Mouse (Mus musculus) adipocyte (in vitro differentiated cells): Measurements from ENCODE around the gene Mdm2.
A peak's percentile ranks its signal among the peaks of the same experiment; 100 is the strongest.
"Not testable (repeated sequence)": the region's sequence is repeated elsewhere in the genome, so short reads cannot be mapped to it uniquely, and the experiment has no call there.

ENCODE experiments used
- DNase-seq: peaks from one replicate; pipeline ENCODE4 v3.0.0-alpha.2; 2016; ENCODE audit warnings: low spot score

The Mdm2 gene

DNA sequence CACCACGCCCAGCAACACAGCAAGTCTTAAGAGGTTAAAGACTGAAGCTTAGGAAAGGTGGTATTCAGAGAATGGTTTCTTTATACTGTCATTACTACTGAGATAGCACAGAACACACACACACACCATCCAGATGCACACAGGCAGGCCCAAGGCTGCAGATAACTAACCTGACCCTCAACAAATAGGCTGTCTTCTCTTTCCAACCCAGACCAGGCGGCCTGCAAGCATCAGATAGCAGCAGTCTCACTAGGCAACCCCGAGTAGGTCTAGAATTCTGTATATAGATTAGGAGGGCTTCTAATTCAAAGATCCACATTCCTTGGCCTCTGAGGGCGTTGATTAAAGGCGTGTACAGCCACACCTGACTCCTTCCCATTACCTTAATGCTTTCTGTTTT lies 21.6 kb upstream of the Mdm2 start:
- peak; percentile 98 for DNase-seq

- peak; percentile 98 for DNase-seq
Observed at GRCm38 (mm10) chr10:117731244-117732101, 20.9 kb upstream of the Mdm2 start.

DNA sequence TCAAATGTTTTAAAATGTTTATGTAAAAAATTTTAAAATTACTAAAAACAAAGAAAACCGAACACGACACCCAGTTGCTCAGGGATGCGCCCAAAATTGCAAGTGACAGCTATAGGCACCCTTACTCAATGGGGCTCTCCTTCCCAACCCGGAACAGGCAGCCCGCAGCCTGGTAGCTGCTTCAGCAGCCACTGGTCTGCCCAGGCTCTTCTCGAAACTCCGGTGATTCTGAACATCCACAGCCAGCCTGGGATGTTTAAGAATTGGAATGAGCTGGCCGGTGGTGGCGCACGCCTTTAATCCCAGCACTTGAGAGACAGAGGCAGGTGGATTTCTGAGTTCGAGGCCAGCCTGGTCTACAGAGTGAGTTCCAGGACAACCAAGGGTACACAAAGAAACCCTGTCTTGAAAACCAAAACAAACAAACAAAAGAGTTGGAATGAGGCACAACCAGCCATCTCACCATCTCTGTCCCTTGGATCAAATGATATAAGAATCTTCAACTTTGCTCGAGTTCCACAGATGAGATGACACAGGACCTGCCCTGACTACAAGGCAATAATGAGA lies 20.2 kb upstream of the Mdm2 start:
- DNase-seq = peak; percentile 98

- peak; percentile 98 for DNase-seq
Observed at GRCm38 (mm10) chr10:117730140-117730539, 19.6 kb upstream of the Mdm2 start.

DNA sequence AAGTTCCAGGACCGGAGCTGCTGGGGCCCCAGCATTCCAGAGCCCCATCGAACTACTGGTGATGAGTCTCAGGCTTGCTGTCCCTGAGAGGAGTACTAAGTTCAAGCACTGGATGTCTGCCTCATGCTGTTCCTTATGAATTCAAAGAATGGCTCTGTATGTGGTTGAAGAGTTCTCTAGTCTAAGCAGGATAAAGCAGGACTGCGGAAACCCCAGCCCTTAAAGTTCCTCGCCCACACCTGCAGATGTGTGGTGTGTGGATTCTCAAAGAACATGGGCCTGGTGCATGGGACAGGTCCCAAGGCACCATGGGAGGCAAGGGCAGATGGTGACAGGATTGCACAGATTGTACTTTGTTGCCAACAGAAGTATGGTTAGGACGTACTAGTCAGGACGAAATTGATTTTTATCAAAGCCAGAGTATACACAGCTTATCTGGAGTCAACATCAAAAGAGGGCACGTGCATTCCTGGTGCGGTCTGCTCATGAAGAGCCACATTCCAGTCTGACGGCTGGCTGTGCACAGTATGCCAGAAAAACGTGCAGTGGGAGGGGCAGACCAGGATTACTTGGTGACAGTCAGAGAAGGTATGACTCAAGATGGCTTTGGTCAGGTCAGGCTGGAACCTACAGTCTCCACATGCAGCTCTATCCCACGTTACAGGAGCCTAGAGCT lies 18.7 kb upstream of the Mdm2 start:
- peak; percentile 99 for DNase-seq

- peak; percentile 98 for DNase-seq
Observed at GRCm38 (mm10) chr10:117728574-117728973, 18.0 kb upstream of the Mdm2 start.

GRCm38 (mm10) chr10:117727518-117728110 lies 17.1 kb upstream of the Mdm2 start:
- peak; percentile 97 for DNase-seq

GRCm38 (mm10) chr10:117726888-117727385 lies 16.4 kb upstream of the Mdm2 start:
- no peak for DNase-seq

GRCm38 (mm10) chr10:117726350-117726749 lies 15.8 kb upstream of the Mdm2 start:
- peak; percentile 98 for DNase-seq

DNA sequence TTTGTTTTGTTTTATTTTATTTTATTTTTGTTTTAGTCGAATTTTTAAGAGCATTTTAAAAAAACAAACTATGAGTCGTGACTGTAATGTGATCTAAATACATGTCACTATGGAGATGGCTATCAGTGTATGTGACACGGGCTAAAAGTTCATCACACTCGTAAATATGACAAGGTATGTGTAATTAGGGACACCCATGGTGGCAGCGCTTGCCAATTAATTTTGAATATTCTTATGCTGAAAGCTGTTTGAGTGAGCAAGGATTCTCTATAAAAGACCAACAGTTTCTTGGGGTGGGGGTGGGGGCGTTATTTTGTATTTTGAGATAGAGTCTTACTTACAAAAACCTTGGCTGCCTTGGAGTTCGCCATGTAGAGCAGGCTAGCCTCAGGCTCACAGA lies 15.1 kb upstream of the Mdm2 start:
- DNase-seq = peak; percentile 97

GRCm38 (mm10) chr10:117724804-117725361 lies 14.3 kb upstream of the Mdm2 start:
- peak; percentile 98 for DNase-seq

DNA sequence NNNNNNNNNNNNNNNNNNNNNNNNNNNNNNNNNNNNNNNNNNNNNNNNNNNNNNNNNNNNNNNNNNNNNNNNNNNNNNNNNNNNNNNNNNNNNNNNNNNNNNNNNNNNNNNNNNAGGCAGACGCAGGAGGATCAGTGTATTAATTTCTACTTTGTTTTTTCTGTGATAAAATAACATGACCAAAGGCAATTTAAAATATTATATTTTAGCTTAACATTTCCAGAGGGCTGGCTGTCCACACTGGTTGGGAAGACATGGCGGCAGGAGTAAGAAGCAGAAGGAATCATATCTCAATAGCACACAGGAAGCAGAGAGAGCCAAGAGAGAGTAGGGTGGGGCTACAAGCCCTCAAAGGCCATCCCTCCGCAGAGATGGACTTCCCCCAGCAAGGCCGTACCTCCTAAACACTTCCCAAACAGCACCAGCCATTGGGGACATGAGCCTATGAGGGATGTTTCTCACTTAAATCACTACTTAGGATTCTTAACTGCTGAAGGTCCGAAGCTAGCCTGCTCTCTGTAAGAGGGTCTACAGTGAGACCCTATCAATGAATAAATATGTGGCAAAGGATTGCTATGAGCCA lies 13.7 kb upstream of the Mdm2 start:
- DNase-seq = peak; percentile 98

- DNase-seq = peak; percentile 97
Observed at GRCm38 (mm10) chr10:117718161-117719119, 7.9 kb upstream of the Mdm2 start.

DNA sequence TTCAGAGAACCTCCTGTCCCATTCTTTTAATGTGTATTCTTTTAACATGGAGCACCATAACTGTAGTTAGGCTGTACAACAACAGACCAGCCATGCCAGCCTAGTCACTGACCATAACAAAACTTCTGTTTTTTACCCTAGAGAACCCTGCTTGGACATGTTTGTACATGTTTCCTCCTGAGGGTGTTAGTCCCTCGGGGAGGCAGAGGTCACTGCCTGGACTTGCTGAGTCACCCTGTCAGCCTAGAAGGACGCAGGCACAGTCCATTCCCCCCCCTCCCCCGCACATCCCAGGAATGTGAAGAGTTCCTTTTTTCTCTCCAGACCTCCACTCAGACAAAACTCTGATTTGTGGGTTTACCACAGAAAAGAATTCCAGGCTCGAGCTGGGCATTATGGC lies 7.0 kb upstream of the Mdm2 start:
- no peak for DNase-seq

DNA sequence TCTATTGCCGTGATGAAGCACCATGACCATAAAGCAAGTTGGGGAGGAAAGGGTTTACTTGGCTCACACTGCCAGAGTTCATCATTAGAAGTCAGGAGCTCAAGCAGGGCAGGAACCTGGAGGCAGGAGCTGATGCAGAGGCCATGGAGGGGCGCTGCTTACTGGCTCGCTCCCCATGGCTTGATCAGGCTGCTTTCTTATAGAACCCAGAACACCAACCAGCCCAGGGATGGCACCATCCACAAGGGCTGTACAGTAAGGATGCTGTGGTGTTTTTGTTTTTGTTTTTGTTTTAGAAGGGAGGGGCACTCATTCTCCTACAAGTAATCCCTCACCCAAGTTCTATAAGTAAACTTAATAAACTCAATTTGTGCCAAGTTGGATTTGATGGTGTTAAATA lies 6.1 kb upstream of the Mdm2 start:
- peak; percentile 98 for DNase-seq

DNA sequence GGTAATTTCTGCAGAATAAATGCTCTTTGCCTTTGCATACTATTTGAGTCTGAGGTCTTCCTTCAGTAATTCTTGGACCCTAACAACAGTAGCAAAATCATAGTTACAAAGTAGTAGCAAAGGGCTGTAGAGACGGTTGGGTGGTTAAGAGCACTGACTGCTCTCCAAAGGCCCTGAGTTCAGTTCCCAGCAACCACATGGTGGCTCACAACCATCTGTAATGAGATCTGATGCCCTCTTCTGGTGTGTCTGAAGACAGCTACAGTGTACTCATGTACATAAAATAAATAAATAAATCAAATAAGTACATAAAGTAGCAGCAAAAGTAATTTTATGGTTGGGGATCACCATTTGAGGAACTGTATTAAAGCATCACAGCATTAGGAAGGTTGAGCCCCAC lies 5.1 kb upstream of the Mdm2 start:
- not testable (repeated sequence) for DNase-seq

- DNase-seq = peak; percentile 97
Observed at GRCm38 (mm10) chr10:117714928-117715500, 4.5 kb upstream of the Mdm2 start.

DNA sequence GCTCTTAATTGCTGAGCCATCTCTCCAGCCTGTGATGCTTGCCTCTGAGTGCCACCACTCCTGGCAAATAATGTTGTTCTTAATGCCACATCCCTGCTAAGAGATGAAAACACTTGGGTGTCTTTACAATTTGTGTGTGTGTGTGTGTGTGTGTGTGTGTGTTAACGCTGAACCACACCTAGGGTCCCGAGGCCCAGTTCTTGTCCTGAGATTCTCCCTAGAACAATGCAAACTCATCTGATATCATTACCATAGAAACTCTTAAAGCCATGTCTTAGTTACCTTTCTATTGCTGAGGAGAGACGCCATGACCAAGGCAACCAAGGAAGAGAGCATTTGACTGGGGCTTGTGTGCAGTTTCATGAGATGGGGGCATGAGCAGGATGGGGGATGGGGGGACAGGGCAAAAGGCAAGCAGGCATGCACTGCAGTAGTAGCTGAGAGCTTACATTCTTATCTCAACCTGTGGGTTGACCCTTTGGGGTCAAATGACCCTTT lies 3.5 kb upstream of the Mdm2 start:
- no peak for DNase-seq

DNA sequence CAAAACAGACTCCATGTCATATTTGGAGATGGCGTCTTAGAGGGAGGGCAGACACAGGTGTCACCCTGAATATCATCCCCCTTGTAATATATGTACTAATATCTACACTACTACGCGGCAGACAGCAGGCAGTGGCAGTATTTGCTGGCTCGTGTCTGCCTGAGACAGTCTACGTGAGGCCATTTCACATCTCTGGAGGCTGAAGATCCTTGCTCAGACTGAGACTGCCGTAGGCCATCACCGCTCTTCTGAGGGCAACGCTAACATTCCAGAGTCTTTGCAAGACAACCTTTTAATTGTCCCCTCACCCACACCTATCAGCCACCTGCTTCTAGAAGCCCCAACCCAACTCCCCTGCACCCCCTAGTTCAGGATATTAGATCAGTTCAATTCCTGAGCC lies 2.9 kb upstream of the Mdm2 start:
- DNase-seq = no peak

GRCm38 (mm10) chr10:117712871-117713270 lies 2.3 kb upstream of the Mdm2 start:
- DNase-seq = no peak
